Mouse (Mus musculus) myocyte (in vitro differentiated cells): ENCODE measurements around the gene Ssh1.

Experiments
- CEBPB ChIP-seq: IDR thresholded peaks from 2 replicates; pipeline ENCODE4 v1.6.1; 2011; ENCODE audit warnings: mild to moderate bottlenecking, moderate library complexity; ENCODE audit not compliant: poor library complexity, insufficient read depth, severe bottlenecking
- E2F4 ChIP-seq: IDR thresholded peaks from one replicate; pipeline ENCODE4 v1.6.1; 2011; ENCODE audit warnings: mild to moderate bottlenecking, control low read depth, moderate library complexity; ENCODE audit not compliant: insufficient read depth
- MAX ChIP-seq: IDR thresholded peaks from one replicate; pipeline ENCODE4 v1.6.1; 2011; ENCODE audit warnings: low read depth, mild to moderate bottlenecking, control low read depth
- MYOG ChIP-seq, 3 experiments: IDR thresholded peaks; one replicate each; pipeline ENCODE4 v1.6.1; 2011; ENCODE audit warnings: control low read depth in 2 of 3, low read depth in 2 of 3, mild to moderate bottlenecking in 2 of 3; ENCODE audit not compliant: insufficient read length in 2 of 3, control insufficient read depth in 1 of 3, insufficient read depth in 1 of 3
- POLR2A ChIP-seq: IDR thresholded peaks from one replicate; pipeline ENCODE4 v1.6.1; 2011; ENCODE audit warnings: low read depth, mild to moderate bottlenecking, control low read depth, moderate library complexity; ENCODE audit not compliant: insufficient read length
- POLR2AphosphoS2 ChIP-seq: IDR thresholded peaks from one replicate; pipeline ENCODE4 v1.6.1; 2011; ENCODE audit warnings: low read depth, control low read depth; ENCODE audit not compliant: insufficient read length

DNA sequence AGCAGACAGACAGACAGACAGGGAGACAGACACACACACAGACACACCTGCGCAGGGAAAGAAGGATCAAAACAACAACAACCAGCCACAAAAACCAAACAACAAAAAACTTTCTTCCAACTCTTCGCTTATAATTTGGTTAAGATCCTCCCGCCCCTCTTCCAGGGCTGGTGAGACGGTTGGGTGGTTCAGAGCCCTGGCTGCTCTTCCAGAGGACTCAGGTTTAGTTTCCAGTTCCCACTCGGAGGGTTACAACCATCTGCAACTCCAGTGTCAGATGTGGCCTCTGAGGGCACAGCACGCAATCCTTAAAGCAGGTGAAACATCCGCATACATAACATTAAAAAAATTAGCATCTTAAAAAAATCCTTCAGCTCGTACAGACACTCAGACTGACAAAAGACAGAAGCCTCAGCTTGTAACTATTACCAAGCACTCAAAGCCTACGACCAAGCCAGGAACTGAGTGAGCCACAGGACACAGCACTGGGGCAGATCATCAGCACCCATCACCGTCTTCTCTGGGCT lies 22.2 kb downstream of the Ssh1 start:
- no peak for TF ChIP-seq MAX
- TF ChIP-seq E2F4 = no peak
- TF ChIP-seq POLR2A = no peak
- no peak for TF ChIP-seq MYOG (IDR thresholded peaks at IDR 0.05; ENCODE audit: control insufficient read depth in 1 of 3, insufficient read depth in 1 of 3, insufficient read length in 2 of 3, low read depth in 2 of 3)
- no peak for TF ChIP-seq CEBPB
- no peak for TF ChIP-seq POLR2AphosphoS2
